Mouse (Mus musculus) forebrain, postnatal 0 days (tissue): ENCODE data around the gene Lrrc29. TPM values are rescaled to one million over a fixed set of nuclear protein-coding genes. Genes with fewer than 3 reads are reported as not detected.

Source experiments
- ATAC-seq: fragments of 200-750 bp; cut with Nextera tagmentation; 2 replicates; pipeline ENCODE4 v1.8.0; 2017; ENCODE audit warnings: mild to moderate bottlenecking, moderate library complexity
- DNase-seq: peaks from one replicate; pipeline ENCODE4 v3.0.0-alpha.2; 2015
- H3K27ac ChIP-seq: fragments of 300-500 bp; sonication (generic); 2 replicates; pipeline ENCODE4 v1.5.1; 2014; ENCODE audit warnings: low read depth, mild to moderate bottlenecking, antibody characterized with exemption, low read length, moderate library complexity, mixed read lengths
- H3K27me3 ChIP-seq: fragments of 300-500 bp; sonication (generic); 2 replicates; pipeline ENCODE4 v1.6.1; 2014; ENCODE audit warnings: mild to moderate bottlenecking, low read length, mixed read lengths; ENCODE audit not compliant: insufficient read depth
- H3K36me3 ChIP-seq: fragments of 300-500 bp; sonication (generic); 2 replicates; pipeline ENCODE4 v1.6.1; 2014; ENCODE audit warnings: mild to moderate bottlenecking, moderate library complexity; ENCODE audit not compliant: insufficient read depth
- H3K4me1 ChIP-seq: fragments of 300-500 bp; sonication (generic); 2 replicates; pipeline ENCODE4 v1.6.1; 2014; ENCODE audit warnings: antibody characterized with exemption; ENCODE audit not compliant: insufficient read depth
- H3K4me2 ChIP-seq: fragments of 300-500 bp; sonication (generic); 2 replicates; pipeline ENCODE4 v1.6.1; 2014; ENCODE audit warnings: low read depth, mild to moderate bottlenecking, moderate library complexity
- H3K4me3 ChIP-seq: fragments of 300-500 bp; sonication (generic); 2 replicates; pipeline ENCODE4 v1.5.1; 2014; ENCODE audit warnings: low read depth, low read length, mixed read lengths
- H3K9ac ChIP-seq: fragments of 300-500 bp; sonication (generic); 2 replicates; pipeline ENCODE4 v1.6.1; 2014; ENCODE audit warnings: mild to moderate bottlenecking
- H3K9me3 ChIP-seq: fragments of 300-500 bp; sonication (generic); 2 replicates; pipeline ENCODE4 v1.6.1; 2016; ENCODE audit warnings: low read length
- CTCF ChIP-seq: sonication (generic); IDR thresholded peaks from 2 replicates; pipeline ENCODE4 v1.5.1; 2016; ENCODE audit warnings: antibody characterized with exemption, control low read depth, low read depth
- WGBS: fragments of 180-500 bp; shearing (Covaris S2); extraction: QIAGEN DNeasy Blood & Tissue Kit; methylation state at CpG from one replicate; pipeline ENCODE4 v1.1.7; 2014; 5-methylcytosine and 5-hydroxymethylcytosine counted together
- polyA plus RNA-seq: library from polyadenylated mRNA; unstranded; fragments of >200 nt; fragmentation: Nextera tagmentation; extraction: Ambion mirVana; gene quantifications from 2 replicates; pipeline ENCODE4 v1.2.1, GENCODE M21; 2015
- total RNA-seq: library from RNA; depleted of rRNA; stranded (reverse); fragments of >200 nt; gene quantifications from 2 replicates; pipeline ENCODE4 v1.2.3, GENCODE M21; 2014

Gene Lrrc29
- total and polyA plus RNA-seq, 2 experiments from 2014 or later = 2.1 to 3.0 TPM

DNA sequence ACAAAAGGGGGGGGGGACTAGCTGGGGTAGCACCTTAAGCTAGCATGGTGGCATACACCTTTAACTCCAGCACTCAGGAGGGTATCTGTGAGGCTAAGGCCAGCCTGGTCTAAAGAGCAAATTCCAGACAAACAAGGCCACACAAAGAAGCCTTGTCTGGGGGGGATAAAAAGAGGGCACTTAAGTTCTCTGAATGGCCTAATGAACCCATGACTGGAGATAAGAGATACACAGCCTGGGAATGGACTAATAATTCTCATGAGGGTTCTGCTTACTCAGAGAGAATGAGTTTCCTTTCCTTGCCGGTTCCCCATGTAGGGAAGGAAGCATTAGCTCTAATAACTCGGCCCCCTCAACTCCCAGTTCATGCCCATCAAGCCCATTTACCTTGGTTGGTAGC lies 6.4 kb upstream of the Lrrc29 start:
- ATAC-seq = no peak
- Histone ChIP-seq H3K36me3 (peaks cover 47% of the 10 kb centered on the region), H3K4me3 (no peak overlapping the region), H3K27ac (no peak overlapping the region), H3K27me3 (no peaks in the 10 kb centered on the region), H3K9me3 (no peaks in the 10 kb centered on the region), H3K9ac (no peak overlapping the region), H3K4me1 (0 out of 2 replicates have a peak, but pooled peaks cover under 1% of the 10 kb centered on the region), H3K4me2 (no peak overlapping the region)
- no peak for TF ChIP-seq CTCF
- 71% methylated on average over 2 of the region's 2 CpGs for WGBS
- no peak for DNase-seq

DNA sequence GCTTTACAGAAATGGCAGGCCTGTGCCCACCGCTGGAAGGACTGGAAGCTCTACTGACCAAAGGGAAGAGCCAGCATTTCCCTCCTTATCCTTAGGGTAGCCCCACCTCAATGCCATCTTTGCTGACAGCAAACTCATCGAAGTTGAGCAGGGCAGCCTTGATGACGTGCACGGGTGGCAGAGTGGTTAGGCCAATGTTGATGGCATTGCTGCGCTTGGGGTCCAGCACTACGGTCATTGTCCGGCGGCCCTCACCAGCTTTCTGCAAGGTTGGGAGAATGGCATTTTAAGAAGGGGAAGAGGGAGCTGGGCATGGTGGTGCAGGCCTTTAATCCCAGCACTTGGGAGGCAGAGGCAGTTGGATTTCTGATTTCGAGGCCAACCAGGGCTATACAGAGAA lies 5.9 kb upstream of the Lrrc29 start:
- no peak for TF ChIP-seq CTCF
- Histone ChIP-seq H3K4me1 (peaks cover 6% of the 10 kb centered on the region; the same call in 1 of the 2 replicates), H3K4me2 (no peak overlapping the region), H3K27me3 (no peaks in the 10 kb centered on the region), H3K36me3 (peaks cover 47% of the 10 kb centered on the region), H3K27ac (no peak overlapping the region), H3K4me3 (no peak overlapping the region), H3K9me3 (no peaks in the 10 kb centered on the region), H3K9ac (no peak overlapping the region)
- WGBS = 96% methylated on average over 9 of the region's 9 CpGs
- ATAC-seq (no peak), DNase-seq (no peak)

DNA sequence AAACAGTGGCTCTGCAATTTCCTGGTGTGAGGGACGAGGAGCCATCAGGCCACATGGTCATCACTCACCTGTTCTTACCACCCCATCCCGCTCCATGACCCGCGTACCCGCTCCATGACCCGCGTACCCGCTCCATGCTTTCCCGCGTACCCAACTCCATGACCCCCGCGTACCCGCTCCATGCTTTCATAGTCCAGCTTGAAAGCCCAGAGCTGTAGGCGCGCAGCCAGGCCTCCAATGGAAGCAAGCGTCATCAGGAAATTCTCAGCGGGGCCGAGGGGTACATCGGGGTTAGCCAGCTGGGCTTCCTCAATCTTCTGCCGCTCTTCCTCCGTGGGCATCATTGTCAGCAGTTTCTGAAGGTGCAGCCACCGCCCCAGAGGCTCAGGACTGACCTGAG lies 5.4 kb upstream of the Lrrc29 start:
- Histone ChIP-seq H3K9ac (no peak overlapping the region), H3K4me2 (no peak overlapping the region), H3K27ac (no peak overlapping the region), H3K9me3 (no peaks in the 10 kb centered on the region), H3K36me3 (peaks cover 47% of the 10 kb centered on the region), H3K4me1 (peaks cover 7% of the 10 kb centered on the region; the same call in 1 of the 2 replicates), H3K27me3 (no peaks in the 10 kb centered on the region), H3K4me3 (no peak overlapping the region)
- 95% methylated on average over 22 of the region's 22 CpGs for WGBS
- no peak for TF ChIP-seq CTCF
- no peak for ATAC-seq
- no peak for DNase-seq

DNA sequence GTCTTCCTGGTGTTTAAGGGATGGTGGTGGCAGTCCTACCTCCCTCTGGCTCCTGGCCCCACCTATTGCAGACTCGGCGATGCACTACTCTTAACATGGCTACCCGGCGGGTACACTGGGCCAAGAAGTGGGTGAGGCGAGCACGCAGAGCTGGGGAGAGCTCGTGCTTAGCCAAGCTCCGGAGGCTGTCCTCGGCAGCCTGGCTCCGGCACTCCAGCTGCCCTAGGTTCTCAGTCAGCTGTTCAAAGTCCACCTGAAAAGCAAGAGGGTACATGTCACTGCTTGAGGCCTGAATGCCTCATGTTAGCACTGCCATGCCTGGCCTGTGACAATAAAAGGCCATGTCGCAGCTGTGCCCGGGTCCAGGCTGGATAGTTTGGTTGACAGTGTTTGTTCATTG lies 4.2 kb upstream of the Lrrc29 start:
- Histone ChIP-seq H3K9ac (no peak overlapping the region), H3K9me3 (no peaks in the 10 kb centered on the region), H3K4me1 (peaks cover 10% of the 10 kb centered on the region), H3K27ac (no peak overlapping the region), H3K4me3 (no peak overlapping the region), H3K27me3 (no peaks in the 10 kb centered on the region), H3K36me3 (peaks cover 47% of the 10 kb centered on the region), H3K4me2 (no peak overlapping the region)
- no peak for TF ChIP-seq CTCF
- no peak for DNase-seq
- 91% methylated on average over 12 of the region's 12 CpGs for WGBS
- no peak for ATAC-seq

DNA sequence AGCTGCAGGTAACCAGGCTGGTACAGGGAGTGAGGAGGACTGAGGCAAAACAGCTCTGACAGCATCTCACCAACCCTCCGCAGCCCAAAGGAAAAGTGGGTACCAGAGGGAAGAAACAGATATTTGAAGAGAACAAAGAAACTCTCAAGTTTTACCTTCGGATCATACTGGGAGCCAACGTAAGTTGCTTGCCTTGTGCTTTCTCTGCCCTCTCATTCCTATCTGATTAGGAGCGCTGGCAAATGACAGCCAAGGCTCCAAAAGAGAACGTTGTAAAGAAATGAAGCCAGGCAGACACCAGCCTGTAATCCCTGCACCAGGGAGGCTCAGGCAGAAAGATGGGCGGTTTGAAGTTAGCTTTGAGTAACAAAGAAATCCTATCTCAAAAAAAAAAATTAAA lies 890 bp upstream of the Lrrc29 start:
- DNase-seq (no peak), ATAC-seq (no peak)
- Histone ChIP-seq H3K9ac (peak overlapping the region; percentile 80), H3K27ac (peak overlapping the region; percentile 84; the same call in 1 of the 2 replicates), H3K4me1 (peaks cover 16% of the 10 kb centered on the region), H3K9me3 (no peaks in the 10 kb centered on the region), H3K4me3 (peak overlapping the region; percentile 57), H3K4me2 (peak overlapping the region; percentile 90), H3K36me3 (peaks cover 46% of the 10 kb centered on the region), H3K27me3 (no peaks in the 10 kb centered on the region)
- no peak for TF ChIP-seq CTCF
- 36% methylated on average over 6 of the region's 6 CpGs for WGBS

DNA sequence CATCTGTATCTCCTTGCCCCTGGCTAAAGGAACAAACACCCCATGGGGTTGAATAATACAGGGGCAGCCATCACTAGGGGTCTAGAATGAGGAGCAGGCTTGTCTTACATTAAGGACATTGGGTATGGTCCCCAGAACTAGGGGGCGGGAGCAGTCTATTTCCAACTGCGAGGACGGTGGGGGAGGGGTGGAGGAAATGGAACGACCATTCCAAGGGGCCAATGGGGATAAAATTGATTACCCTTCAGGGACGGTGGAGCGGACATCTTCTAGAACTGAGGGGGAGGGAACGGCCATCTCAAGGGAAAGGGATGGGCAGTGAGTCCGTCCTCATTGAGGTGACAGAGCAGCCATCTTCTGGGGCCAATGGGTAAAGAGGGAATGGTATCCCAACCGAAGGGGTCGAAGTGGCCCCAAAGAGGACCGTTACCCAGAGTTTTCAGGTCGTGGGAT lies 411 bp downstream of the Lrrc29 start:
- Histone ChIP-seq H3K4me1 (peaks cover 16% of the 10 kb centered on the region), H3K9me3 (no peaks in the 10 kb centered on the region), H3K4me3 (peak overlapping the region; percentile 57), H3K9ac (peak overlapping the region; percentile 80), H3K27ac (peak overlapping the region; percentile 84), H3K36me3 (peaks cover 35% of the 10 kb centered on the region), H3K27me3 (no peaks in the 10 kb centered on the region), H3K4me2 (peak overlapping the region; percentile 90)
- DNase-seq = no peak
- peak; percentile 33 for ATAC-seq
- 2% methylated on average over 12 of the region's 12 CpGs for WGBS
- TF ChIP-seq CTCF = 0 out of 2 replicates have a peak, but pooled peaks have one; percentile 4

DNA sequence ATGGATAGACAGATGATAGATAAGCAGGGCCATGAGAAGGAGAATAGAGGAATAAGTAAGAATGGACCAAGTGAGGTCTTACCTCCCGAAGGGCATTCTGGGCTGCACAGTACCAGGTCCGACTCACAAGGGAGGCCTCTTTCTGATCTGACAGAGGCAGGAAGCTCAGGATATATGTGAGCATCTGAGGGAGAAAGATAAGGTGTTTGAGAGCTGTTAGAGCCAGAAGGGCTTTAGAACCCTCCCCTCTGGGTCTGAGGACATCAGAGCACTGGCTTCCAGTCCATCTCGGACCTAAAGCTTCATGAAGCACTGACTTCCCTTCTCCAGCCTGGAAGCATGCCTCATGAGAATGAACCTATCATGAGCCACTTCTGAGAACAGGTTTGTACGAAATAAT lies 2.9 kb downstream of the Lrrc29 start:
- TF ChIP-seq CTCF = no peak
- DNase-seq = no peak
- Histone ChIP-seq H3K27me3 (no peaks in the 10 kb centered on the region), H3K9ac (no peak overlapping the region), H3K4me2 (no peak overlapping the region), H3K27ac (no peak overlapping the region), H3K36me3 (peaks cover 27% of the 10 kb centered on the region), H3K4me1 (peaks cover 16% of the 10 kb centered on the region), H3K4me3 (no peak overlapping the region), H3K9me3 (no peaks in the 10 kb centered on the region)
- no peak for ATAC-seq
- WGBS = 92% methylated on average over 4 of the region's 4 CpGs
